Mouse (Mus musculus) heart, adult 8-10 months (tissue): ENCODE results near the gene Atp1a4. TPM values are rescaled to one million over a fixed set of nuclear protein-coding genes. Genes with fewer than 3 reads are reported as not detected.

ENCODE experiments used
- DNase-seq: peaks from one replicate; pipeline ENCODE4 v3.0.0; 2022; ENCODE audit warnings: low spot score
- total RNA-seq, 4 experiments: library from RNA; stranded (reverse); gene quantifications; 2 replicates each; pipeline ENCODE4 v1.2.4; 2022

Atp1a4 gene
- total RNA-seq, 4 experiments from 2014 or later, result not detected

- no peak for DNase-seq
Observed at GRCm38 (mm10) chr1:172219451-172220406, 38.5 kb downstream of the Atp1a4 start, which contains the start of gene Casq1. Casq1 (minus strand) TSS chr1:172219868.

GRCm38 (mm10) chr1:172218164-172218910, 39.9 kb downstream of the Atp1a4 start:
- no peak for DNase-seq

DNA sequence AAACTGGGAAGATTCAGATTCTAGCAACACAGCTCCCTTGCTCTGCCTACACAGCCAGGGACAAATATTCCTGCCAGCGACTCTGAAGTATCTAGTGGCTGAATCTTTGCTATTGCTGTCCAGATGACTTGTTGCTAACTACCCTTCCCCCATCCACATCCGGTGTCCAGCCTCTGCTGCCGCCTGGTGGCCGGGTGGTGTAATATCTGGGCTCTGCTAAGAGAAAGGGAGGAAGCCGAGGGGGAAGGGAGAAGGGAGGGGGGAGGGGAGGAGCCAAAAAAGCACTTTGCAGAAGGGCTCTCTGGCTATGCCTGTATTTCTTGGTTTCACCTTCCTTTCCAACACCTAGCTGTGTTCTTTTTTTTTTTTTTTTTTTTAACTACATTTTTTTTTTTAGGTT, 41.1 kb downstream of the Atp1a4 start:
- peak; percentile 97 for DNase-seq

DNA sequence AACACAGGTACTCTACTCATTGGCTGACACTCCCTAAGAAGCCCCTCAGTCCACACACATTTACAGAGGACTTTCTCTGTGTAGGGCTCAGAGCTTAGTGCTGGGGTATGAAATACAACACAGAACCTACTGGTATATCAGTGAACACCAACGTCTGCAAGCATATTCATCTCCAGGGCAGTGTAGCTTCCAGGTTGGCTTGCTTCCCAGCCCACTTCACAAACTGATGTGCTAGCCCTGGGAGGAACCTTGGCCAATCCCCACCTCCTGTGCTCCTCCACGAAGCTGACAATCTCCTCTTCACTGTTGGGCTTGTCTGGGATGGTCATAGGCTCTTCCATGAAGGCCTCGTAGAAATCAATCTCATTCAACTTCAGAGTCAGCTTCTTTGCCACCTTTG, 43.5 kb downstream of the Atp1a4 start:
- DNase-seq, result no peak

- DNase-seq, result no peak
Observed at GRCm38 (mm10) chr1:172213771-172214170, 44.4 kb downstream of the Atp1a4 start.

DNA sequence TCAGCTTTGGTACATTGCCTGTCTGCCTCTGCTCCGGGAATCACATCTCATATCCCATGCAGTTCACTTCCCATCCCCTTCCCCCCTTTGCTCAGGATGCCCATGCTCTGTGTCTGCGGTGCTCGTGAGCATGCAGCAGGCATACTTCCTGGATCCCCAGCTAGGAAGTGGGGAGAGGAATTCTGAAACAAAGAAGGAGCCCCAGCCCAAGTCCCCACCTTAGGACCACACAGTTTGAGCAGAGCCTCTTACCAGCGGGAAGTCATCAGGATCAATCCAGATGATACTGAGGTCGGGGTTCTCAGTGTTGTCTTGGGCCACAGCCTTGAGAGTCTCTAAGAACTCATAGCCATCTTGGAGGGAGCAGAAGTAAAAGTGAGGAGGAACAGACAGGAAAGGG, 45.4 kb downstream of the Atp1a4 start:
- no peak for DNase-seq

GRCm38 (mm10) chr1:172207111-172207584, 51.1 kb downstream of the Atp1a4 start:
- no peak for DNase-seq

GRCm38 (mm10) chr1:172206141-172206917, 51.9 kb downstream of the Atp1a4 start, which contains the start of gene Pea15a:
Pea15a (minus strand) TSS chr1:172206804.
- DNase-seq, result peak; percentile 86

DNA sequence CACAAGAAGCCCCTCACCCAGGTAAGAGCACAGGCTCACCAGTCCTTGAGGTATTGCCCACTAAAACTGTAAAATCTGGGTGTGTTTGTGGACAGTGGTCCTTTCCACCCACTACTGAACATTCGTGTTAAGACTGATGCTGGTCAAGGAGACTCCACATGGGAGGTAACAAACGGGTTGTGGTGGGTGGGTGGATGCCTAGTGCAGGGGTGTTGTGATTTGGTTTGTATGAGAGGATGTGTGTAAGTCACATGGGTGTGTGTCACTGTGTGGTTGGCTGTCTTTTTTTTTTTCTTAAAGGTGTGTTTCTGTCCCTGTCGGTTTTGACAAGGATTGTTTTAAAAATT, 52.5 kb downstream of the Atp1a4 start:
- DNase-seq, result no peak

DNA sequence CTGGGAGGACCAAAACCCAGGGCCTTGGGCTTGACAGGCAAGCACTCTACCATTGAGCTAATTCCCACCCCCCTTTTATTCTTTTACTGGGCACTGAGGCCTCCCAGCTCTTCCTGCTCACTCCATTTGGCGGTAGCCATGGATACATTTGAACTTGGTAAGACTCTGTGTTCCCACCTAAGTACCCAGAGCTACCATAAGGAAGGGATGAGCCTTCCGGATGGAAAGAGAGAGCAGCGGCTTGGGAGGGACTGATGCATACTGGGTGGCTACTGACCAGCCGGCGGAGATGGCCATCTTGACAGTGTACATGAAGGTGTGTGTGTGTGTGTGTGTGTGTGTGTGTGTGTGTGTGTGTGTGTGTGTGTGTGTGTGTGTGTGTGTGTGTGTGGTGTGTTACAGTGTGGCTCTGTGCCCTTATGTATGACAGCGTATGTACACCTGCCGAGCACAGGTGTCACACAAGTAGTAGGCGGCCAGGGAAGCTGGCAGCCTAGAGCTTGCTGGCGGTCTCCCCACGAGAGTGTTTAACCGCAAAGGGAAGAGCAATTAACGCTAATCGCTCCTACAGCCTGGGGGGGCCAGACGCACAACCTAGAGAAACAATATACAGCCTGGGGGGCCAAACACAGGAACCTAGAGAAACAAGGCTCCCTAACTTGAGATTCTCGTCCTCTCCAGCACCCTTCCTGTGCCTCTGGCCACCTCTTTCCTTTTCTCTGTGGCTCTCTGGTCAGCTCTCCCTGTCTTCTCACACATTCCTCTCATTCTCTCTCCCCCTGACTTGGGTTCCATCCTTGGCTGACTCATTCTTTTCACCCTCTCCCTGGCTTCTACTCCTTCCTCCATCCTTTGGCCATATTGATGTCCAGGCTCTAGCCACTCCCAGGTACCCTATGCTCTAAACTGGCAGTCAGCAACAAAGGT, 53.1 kb downstream of the Atp1a4 start:
- DNase-seq, result no peak

DNA sequence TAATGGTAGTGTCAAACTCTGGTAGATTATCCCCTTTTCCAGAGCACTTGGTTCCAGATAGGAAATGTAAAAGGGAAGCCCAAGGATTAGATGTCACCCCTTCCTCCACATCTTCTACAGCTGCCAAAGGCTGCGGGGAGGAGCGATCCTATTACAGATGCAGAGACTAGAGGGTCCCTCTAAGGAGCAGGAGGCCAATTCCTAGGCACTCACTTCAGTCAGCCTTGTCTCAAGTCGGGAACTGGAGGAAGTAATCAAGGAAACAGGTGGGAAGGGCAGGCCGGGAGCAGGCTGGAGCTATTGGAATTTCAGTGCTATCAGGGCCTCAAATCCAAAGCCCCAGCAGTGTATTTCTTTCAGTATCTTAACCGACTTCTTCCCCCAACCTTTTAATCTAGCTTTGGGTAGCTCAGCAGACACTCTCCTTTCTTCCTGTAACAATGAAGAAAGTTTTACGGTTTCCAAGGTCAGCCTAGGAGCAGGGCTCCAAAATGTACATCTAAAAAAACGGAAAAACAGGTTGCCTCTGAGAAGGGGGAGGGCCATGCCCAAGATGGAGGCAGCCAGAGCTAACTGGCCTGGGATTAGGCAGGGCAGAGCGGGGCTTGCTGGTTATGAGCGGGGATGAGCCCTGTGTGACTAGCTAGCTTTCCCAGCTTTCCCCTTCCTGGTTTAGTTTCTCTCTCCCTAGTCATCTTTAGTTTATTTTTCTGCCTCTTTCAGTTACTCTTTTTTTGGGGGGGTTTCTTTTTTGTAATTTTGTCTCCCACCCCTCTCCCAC, 54.0 kb downstream of the Atp1a4 start:
- no peak for DNase-seq

DNA sequence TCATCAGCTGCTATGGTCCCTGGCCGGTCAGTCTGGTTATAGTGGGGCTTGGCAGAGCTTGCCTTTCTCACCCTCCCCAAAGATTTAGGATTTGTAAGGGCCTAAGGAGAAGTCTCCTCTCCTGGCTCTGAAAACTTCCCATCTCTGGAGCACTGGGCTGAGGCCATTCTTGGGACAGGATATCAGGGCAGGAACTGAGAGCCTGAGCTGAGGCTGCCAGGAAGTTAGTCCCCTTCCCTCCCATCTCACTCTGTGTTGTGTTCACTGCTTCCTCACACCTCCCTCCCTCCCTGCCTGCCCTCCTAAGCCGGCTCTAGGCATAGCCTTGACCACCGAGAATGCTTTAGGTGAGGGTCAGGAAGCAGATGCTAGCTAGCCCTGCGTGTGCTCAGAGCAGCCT, 54.6 kb downstream of the Atp1a4 start:
- peak; percentile 67 for DNase-seq

DNA sequence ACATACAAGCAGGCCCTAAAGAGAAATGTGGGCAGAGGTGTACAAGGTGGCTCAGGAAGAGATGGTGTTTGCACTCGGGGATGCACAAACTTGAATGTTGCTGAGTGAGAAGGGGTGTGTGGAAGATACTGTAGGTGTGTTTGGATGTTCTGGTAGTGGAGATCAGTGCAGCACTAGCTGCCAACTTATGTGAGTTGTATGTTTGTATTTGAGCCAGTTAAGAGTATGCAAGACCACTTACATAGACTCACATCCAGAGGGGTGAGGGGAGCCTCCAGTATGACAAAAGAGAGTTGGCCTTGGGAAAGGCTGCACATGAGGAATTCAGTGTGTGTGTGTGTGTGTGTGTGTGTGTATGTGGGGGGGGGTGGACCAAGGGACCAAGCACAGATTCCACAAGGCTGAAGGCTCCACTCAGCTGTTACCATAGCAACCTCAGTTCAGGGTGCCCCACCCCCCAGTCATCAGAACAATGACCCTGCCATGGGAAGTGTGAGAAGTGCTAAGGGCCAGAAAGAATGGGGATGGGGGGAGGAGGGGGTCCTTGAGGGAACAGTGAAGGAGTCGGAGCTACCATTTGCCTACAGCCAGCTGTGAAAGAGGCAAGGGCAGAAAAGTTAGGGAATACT, 55.2 kb downstream of the Atp1a4 start:
- DNase-seq, result no peak

DNA sequence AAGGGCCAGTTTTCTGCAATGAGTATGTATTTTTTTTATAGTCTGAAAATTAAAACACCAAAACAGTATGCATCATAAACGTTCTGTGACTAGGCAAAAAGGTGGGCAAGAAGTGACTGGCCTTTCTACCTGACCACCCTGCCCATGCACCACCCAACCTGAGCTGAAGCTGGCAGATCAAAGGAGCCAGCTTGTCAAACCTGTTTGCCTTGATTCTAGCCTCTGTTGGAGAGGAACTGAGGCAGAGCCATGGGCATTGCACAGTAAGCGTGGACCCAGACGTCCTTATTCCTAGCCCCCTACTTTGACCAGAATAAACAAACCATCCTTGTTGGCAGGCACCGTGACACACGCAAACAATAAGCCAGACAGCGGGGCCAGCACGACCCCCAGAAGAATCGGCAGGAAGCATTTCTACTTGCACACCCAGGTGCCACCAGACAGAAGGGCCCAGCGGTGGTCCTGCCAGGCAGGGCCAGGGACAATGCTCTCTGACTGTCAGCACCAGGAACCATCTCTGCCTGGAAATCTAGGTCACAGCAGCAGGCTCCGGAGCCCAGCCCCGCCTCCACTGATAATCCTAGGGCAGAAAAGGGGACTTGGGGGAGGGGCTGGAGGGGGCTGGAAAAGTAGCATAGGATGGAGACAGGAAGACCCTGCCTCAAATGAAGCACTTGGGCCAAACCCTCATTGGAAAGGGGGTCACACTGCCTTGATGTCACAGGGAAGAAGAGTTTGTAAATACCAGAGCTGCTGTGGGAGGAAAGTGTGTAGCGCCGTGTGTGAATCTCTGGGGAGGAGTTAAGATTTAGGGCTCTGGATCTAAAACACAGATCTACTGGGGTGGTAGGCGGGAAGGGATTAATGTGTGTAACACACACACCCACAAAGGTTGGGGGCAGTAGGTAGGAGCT, 56.0 kb downstream of the Atp1a4 start:
- no peak for DNase-seq

DNA sequence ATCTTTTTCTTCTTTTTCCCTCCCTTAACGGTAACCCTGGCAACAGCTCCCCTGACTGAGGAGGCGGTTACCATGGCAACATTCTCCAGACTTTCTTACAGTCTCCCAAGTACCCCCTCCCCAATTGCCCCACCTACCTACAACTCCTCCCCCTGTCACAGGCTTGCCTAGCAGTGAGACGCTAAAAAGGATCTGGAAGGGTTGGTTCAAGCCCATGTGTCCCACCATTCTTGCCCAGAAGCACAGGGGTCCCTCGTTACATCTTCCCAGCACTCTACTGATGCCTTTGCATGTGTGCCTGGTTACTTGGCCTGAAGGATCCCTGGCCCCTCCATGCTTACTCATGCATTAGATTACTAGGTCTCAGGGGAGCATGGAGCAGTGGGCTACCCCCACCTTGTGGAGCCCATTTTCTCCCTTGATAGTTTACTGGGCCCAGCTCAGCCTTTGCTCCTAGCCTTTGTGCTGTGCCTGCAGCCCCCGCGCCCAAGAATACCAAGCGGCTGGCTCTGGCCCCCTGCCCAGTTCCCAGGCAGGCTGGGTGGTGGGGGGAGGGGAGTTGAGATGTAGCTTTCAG, 57.3 kb downstream of the Atp1a4 start:
- DNase-seq, result no peak

DNA sequence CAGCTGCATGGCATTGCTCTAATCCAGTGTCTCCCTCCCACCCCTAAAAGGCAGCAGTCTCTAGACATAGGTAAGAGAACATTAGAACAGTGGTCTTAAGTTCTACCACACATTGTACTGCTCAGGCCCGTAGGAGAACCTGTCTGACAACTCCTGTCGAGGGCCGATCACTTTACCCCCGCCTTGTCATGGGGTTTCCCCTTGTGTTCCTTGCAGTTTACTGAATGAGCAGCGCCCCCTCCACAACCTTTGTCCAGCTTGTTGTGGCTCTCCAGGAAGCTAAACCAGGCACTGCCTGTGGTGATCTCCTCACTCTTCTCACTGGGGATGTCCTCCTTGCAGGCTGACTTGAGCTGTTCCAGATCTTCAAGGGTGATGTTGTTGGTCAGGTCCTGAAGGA, 58.1 kb downstream of the Atp1a4 start:
- DNase-seq, result no peak

- DNase-seq, result no peak
Observed at GRCm38 (mm10) chr1:172198996-172199395, 59.2 kb downstream of the Atp1a4 start.

- no peak for DNase-seq
Observed at GRCm38 (mm10) chr1:172198316-172198715, 59.9 kb downstream of the Atp1a4 start.
